Mouse (Mus musculus): Measurements from ENCODE around the gene Il22ra2.

DNA sequence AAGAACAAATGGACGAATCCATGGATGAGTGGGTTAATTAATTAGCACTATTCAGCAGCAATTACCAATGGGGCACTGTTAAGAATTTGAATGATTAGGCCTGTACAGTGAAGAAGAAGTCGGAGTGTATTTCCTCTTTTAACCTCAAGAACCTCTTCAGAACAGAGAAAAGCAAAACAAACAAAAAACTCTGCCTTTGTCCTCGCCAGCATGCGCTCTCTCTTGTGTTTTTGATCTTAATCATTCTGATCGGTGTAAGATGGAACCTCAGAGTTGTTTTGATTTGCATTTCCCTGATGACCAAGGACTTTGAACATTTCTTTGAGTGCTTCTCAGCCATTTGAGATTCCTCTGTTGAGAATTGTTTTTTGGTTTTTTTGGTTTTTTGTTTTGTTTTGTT, 2.1 kb upstream of the Il22ra2 start:
- TF ChIP-seq CTCF (IDR thresholded peaks at IDR 0.05): no peak
- TF ChIP-seq EP300 (IDR thresholded peaks at IDR 0.05): no peak
